Mouse (Mus musculus) gastrocnemius, adult 8-10 months (tissue): ENCODE measurements around the gene Tmem200a. TPM values are rescaled to one million over a fixed set of nuclear protein-coding genes. Genes with fewer than 3 reads are reported as not detected.

Experiments
- DNase-seq, 2 experiments: peaks; one replicate each; pipeline ENCODE4 v3.0.0; 2022; ENCODE audit warnings: low spot score in 2 of 2
- total RNA-seq, 4 experiments: library from RNA; stranded (reverse); gene quantifications; 2 replicates each; pipeline ENCODE4 v1.2.4; 2022

The Tmem200a gene
- total RNA-seq: under 1 TPM in 2 of 4 experiments, not detected in 2; 0.10 to 0.18 TPM

DNA sequence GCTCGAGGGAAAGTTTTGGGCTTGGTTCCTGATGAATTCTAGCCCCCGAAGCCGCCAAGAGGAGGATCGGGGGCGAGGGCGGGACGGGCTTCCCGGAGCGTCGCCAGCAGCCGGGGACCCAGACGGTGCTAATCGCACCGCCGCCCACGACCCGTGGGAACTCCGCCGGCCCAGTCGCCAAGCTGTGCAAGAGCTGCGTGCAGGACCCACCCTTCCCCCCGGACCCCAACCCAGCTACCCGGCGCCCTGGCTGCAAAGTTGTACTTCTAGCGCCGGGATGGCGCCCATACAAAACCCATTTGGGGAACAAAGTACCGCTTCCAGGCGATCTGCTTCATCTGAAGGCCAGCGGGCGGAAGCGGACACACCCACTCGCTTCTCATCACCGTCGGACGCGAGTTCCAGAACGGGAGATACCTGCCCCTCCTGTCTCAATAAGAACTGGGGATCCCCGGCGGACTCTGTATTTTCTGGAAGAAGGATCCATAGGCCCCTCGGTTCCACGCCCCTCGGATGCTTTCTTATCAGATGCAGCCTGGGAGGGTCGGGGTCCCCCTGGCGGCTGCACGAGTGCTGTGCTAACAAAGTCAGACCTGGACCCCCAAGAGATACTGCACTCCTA is at the start of gene Tmem200a:
Gene Tmem200a (minus strand): TSS at position 532 of the 622 bp plus-strand sequence.
- peak in 1 of 2 experiments; percentile 4 for DNase-seq

DNA sequence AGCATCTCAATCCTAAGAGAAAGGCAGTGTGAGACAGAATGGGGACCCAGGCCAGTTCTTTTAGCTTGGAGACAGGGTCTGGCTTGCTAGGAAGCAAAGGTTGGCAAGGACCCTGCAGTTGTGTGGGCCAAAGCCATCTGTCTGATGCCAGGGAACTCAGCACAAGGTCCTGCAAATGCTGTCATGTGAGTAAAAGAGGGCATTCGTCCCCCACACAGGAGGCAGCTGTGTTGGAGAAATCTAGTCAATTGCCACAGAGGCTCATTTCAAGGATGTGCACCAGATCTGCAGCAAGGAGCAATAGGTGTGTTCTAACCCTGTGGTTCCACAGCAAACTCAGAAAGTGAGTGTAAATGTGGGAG is 41.0 kb upstream of the Tmem200a start:
- DNase-seq: no peak

DNA sequence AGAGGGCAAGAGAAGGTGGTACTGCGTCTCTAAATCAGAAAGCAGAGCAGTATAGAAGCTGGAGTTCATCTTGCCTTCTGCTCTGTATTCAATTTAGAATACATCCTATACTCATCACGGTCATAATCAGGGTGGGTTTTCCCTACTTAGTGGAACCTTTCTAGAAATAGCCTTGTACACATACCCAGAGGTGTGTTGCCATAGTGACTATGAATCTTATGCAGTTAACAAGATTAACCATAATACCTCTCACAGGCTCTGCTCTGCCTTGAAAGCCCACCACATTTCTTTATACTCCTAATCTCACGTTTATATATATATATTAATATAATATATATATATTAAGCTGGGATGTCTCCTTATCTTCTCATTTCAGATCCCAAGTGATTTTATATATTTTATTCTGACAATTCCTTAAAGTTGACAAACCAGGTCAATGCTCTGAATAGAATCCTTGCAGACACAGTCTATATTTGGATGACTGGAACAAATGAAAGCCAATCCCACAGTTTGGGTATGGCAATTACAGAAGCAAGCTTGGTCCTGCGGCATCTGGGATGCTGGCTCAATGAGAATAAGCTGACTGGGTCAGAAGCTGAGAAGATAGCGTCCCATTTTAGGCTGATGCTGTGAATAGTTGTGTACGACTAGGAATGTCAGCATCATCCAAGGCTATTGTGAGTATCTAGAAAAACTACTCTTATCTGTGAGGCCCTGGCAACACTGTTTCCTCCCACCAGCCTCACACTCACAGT is 40.4 kb upstream of the Tmem200a start:
- no peak for DNase-seq

DNA sequence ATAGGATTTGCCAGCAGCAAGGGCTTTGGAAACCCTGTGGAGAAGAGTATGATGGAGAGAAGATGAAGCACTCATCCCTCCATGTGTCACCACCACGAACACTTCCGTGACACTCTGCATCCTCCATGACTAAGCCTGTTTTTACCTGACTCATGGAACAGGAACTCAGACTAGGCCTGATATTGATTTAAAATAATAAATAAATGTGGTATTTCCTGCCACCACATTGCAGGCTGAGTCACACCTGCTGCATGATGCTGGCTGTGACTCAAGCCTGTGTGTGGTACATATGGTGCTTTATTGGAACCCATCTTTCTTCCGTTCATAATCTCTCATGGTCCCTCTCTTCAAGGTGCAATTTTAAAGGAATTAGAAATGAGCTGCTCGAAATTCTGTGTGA is 35.6 kb upstream of the Tmem200a start:
- no peak for DNase-seq

DNA sequence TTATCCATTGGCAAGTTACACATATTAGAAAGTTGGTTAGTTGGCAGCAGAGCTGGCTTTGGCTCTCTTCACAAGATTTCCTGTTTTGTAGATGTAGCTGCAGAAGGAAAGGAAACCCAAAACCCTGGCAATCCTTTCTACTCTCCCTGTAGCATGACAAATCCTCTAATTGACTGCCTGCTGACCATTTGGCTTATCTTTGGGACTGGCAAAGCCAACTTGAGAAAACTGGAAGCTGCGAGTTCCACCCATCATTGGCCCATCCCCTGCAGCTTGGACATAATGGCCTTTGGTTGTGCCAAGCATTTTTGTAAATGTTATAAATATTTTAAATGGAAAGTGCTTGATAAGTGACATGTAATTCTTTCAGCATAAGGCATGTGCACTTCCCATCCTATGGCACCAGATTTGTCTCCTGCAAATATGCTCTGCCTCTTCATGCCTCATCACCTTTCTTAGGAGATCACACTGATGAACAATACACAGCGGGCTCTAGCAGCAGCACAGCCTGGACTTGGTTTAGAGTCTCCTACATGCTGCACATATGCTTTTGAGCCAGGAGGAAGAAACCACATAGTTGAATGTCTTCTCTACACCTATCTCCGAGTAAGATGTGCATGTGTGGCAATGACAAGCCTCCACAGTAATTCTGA is 24.6 kb upstream of the Tmem200a start:
- DNase-seq: no peak

DNA sequence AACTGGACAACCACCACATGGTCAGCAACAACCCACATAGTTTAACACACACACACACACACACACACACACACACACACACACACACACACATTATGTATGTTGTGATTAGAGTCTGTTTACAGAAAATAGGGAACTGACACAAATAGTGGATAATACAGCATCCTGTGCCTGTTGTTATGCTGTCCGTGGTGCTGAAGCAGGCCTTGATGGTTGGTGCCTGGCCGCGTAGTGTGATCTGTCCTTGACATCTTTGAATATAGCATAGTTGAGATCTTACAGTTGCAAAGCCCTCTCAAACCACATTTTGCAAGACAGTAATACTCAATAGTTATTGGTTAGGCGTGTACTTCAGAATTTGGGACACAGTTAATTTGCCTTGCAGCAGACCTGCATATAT is 3.2 kb upstream of the Tmem200a start:
- no peak for DNase-seq

DNA sequence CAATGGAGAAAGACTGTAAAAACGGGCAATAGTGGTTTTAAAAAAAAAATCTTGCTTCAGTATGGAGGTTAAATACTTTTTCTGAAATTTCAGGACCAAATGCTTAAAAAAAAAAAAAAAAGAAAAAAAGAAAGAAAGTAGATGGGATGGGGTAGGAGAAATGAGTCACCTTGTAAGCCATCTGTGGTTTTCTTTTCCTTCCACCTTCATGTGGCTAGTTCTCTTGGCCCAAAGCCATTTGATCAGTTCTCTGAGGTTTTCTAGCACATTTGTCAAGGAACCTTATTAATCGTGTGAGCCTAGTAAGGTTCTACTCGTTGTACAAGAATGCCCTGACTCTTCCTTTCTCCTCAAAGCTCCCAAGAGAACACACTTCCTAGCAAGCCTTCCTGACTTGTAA is 826 bp upstream of the Tmem200a start:
- DNase-seq: no peak

DNA sequence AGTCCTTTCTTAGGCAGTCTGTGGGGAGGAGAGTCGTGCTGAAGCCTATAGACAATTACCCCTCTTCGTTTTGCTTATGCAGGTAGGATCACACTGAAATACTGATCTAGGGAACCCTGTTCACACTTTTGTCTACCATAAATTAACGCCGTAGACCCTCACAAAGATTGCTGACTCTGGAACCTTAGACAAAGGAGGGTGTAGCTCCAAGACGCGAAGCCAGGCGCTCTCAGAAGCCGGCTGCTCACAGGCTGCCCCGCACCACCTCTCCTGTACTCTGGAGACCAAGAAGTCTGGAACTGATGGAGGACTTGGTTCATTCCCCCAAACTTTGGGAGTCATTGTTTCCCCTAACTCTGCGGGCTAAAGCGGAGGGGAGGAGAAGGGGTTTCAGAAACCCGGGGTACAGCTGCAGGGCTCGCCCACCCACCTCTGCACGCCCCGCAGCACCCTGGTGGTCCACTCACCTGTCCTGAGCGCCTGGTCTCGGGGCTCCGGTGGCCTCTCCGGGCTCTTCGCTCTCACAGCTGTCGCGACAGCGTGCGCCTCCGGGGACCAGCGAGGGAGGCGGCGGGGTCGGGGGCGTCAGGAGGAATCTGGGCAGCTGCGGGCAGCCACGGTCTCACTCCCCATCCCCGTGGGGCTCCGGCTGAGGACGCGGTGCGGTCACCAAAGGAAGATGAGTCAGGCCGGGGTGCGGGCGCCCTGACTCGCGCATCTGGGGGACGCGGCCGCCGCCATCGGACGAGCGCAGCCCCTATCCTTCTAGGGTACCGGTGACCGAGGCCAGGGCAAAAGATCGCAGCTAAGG is 976 bp downstream of the Tmem200a start, which contains the start of gene Gm9767:
Gene Gm9767 (plus strand): TSS at position 585 of the 811 bp plus-strand sequence.
- DNase-seq: no peak

DNA sequence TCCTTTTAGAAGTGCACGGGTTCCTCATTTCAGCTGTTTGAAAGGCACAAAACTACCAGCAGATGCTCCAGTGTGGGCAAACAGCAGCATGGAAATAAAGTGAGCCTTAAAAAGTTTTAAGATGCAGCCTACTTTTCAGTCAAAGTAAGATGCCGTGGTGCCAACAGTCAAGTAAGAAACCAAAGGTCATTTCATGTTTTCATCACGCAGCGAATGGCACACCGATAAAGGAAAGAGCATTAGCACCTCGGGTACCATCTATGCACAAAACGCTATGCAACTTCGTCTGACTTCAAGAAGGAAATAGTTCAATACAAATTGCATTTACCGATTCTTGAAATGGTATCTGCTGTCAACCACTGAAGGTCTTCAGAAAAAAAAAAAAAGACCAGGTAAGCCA is 1.9 kb downstream of the Tmem200a start:
- no peak for DNase-seq

DNA sequence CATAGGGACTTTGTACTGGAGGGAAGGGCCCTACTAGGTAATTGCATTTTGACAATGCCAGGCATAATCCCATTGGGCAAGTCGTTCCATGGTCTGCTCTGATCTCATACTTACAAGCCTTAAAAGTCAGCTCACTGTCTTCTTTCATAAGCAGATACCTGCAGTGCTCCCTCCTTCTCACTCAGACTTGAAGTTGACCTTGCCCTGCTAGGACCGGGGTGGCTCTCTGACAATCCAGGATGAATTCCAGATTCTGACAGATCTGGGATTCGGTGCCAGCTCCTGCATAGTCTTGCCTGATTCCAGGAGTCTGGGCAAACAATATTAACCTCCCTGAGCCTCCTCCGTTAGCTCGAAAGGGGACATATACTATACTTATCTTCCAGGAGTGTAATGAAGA is 6.9 kb downstream of the Tmem200a start:
- DNase-seq: no peak

DNA sequence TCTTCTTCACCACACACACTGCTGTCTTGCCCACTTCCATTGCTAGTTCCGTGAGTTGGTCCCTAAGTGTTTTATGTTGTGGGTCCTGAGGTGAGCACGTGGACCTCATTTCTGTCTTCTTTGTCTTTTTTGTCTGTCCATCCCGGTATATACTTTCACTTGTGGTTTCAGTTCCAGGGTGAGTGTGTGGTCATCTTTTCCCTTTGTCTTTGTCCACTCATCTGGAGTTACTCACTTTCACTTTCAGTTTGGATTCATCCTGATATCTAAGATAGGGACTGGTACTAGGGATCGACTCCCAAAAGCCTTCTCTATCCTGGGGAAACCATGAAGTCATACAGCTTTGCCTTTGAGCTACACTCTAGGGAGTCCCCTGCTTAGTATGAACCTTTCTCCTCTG is 15.8 kb downstream of the Tmem200a start:
- no peak for DNase-seq

DNA sequence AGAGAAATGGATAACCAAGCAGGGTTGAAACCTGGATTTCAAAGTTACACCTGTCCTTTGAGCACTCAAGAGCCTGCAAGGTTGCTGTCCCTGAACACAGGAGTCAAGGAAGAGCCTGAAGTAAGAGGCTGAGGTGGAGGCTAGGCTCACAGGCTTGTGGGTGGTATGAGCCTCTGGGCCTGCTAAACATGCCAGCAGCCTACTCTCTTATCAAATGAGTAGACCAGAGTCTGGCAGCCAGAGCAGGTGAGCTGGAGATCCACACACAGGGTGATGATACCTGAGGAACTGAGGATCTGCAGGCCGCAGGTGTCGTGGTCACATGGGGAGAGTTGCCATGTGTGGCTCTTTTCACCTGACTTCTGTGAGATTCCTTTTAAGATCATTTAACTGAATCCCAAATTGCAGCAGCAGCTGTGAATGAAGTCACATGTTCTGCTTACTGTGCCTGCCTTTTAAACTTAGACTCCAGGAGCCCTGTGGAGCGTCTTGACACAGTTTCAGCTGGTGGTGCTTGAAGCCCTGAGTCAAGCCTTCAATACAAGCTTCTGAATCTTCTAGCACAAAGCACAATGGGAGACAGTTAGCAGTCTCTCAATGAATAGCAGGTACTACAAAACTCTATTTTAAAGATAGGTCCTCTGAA is 19.1 kb downstream of the Tmem200a start:
- no peak for DNase-seq

DNA sequence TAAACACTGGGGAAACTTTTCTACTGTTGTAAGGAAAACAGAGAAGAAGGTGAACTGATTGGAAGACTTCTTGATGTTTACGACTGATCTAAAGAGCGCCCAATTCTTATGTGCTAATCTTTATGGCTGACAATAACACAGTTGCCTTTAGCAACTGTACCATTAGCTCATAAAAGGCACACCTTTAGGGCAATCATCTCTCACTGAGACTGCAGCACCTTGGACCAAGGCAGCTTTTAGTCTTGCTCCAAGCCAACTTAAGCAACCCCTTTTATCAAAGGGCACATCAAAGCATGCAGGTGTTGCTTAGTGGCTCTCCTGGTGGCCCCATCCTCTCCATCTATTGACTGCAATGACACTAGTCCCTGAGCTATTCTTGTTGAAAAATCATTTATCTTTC is 27.7 kb downstream of the Tmem200a start:
- DNase-seq: no peak

DNA sequence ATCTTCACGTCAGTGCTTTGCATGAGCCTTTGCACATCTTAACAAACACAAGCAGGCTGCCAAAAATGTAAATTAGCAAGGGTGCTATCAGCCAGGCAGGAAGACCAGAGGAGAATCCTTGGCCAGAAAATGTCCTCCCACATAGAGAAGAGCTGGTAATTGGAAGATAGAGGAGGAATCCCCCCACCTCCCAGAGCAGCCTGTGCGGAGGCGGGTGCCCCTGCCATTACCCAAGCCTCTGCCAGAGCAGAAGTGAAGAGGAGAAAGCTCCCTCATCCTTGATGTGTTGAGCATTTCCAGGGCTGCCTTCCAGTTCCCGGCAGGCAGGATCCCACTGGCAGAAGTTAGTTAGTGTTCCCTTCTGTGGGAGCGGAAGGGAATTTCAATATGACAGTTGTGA is 43.9 kb downstream of the Tmem200a start:
- DNase-seq: no peak

DNA sequence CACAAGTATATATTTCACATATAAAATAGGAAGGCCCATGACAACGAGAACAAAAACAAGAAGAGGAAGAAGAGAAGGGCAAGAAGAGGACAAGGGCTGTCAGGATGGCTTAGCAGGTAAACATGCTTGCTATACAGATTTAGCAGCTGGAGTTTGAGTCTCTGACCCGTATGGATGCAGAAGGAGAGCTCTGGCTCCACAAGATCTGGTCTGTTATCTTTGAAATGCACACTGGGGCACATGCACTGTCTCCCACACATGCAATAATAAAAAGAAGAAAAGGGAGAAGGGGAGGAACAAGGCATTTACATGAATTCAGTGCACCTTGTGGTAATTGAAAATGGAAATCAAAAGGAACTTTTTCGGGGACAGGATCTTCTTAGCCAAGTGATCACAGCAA is 60.1 kb downstream of the Tmem200a start:
- DNase-seq: no peak

DNA sequence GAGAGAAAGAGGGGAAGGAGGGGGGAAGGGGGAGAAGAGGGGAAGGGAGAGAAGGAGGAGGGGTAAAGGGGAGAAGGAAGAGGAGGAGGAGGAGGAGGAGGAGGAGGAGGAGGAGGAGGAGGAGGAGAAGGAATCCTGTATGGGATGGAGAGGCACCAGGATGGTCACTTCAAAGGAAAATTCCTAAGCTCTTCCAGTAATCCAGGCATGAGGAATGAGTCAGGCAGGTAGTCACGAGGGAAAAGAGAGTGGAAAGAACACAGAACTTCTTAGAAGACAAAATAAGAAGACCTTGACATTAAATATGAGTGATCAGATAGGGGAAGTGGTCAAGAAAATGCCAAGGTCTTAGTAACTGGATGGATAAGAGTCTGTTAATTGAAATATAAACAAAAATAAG is 64.6 kb downstream of the Tmem200a start:
- no peak for DNase-seq

DNA sequence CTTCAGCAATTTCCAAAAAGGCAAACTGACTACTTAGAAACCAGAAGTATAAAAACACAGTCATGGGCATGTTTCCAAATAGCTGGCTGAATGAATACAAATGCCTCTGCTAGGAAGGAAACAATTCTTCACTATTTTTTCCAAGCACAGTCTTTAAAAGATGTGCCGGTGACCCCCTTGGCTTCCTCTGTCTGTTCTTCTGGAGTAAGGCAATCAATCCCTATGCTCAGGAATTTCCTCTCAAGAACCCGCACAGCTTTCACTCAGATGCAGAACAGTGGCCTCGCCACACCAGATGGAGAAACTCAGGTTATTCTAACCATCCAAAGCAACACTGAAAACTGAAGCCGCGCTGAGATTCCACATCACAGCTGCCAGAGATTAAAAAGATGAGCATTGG is 69.9 kb downstream of the Tmem200a start:
- DNase-seq: no peak

DNA sequence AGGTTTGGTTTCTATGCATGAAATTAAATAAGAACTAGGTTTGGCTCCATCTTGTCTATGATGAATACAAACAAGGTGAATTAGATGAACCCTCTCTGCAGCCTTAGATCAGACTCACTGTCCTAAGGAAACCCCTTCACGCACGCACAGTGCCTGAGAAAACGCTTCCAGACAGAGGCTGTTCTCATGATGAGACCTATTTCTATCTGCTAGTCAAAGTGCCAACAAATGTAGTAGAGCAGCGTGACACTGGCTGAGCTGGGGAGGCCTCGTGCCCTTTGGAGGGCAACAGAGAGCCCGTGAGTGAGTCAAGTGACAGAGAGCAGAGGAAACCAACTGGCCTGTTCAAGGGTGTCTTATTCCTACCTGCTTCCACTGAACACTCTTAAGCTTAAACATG is 73.4 kb downstream of the Tmem200a start:
- no peak for DNase-seq

DNA sequence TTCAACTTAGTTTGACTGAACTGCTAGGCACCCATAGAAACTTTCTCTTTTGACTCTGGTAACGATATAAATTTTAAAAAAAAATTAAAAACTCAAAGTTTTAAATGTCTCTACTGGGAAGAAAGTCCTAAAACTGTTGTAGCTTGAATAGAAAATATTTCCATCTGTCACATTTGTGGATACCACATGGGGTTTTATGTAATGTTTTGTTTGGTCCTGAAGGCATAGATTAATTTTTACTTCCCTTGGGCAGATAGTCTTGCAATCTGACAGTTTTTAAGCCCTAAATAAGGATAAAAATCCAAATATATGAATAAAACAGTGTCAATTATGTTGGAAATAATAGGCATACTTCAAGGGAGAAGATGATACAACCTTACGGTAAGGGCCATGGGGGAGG is 78.0 kb downstream of the Tmem200a start:
- DNase-seq: no peak

DNA sequence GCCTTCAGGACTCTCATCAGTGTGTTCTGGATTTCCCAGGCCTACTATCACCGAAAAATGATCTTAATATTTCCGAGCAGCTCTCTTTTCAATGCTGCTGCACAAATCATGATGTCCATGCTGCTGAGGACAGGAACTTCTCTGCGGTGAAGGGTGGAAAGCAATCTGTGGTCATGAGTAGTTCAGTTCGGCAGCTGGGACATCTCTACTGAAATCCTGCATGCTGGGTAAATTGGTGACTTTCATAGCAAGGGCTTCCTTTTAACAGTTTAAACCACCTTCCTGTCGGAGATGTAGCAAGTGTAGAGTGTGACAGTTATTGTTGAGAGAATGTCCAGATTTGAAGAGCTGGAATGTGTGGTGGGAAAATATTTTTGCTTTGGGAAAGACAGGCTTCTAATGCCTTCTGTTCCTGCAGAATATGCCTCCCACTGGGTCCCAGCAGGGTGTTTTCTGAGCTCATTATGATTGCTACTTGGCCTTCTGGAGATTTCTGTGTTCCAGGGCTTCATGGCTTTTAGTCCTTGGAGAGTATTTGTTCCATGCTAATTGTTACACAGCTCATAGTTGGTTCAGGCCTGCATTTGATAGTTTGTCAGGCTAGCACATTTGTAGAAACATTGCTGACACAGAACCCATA is 79.4 kb downstream of the Tmem200a start:
- DNase-seq: no peak

DNA sequence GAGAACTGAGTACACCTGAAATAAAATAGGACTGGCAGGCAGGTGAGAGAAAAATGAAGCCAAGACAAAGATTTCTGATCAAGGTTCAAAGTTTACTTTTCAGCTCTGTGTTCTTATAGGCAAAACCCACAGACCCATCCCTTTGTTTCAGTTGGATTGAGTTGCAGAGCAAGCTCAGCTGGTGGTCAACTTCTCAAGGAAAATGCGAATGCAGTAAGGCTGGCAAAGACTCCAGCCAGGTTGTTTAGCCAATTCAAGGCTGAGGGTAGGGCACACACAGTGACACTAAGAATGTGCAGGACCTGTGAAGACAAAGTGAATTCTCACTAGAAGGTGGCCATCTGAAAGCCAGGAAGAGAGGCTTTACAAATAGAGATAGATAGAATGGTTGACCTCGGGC is 94.8 kb downstream of the Tmem200a start:
- no peak for DNase-seq
